Comparison of ENCODE assay signal across 19 mouse cellular contexts in genomic region chr17:45542705-45543104, GRCm38 (mm10). TPM values are rescaled to one million over a fixed set of nuclear protein-coding genes. Genes with fewer than 3 reads are reported as not detected.
DNase-seq lines count a peak whose midpoint lies in the region; ATAC-seq and TF ChIP-seq lines count a peak whose summit lies in the region.
"Had no signal": no experiment of that assay in that cellular context is flagged by ENCODE, and none has a peak within 500 bp of the region (broad histone marks: within the 10 kb centered on the region; RNA-seq: fewer than 3 reads in every experiment).

No protein-coding gene starts in this region.

- H3K9ac ChIP-seq in heart, embryonic 11.5 days (ENCODE audit: low read depth, low read length): no peak overlapping the region
- H3K9ac ChIP-seq: embryonic facial prominence, embryonic 13.5 days; forebrain, embryonic 12.5 days; heart, embryonic 12.5 days; hindbrain, embryonic 15.5 days had no signal

- peaks cover 20% of the 10 kb centered on the region for H3K4me1 ChIP-seq in heart, embryonic 11.5 days (ENCODE audit: control insufficient read depth, insufficient read depth, low read length)
- peaks cover 11% of the 10 kb centered on the region for H3K4me1 ChIP-seq in cortical plate, adult 2 months (ENCODE audit: control insufficient read depth, insufficient read depth, low read length)

- no peak overlapping the region for H3K27ac ChIP-seq in heart, embryonic 11.5 days (ENCODE audit: low read depth, low read length)
- peak overlapping the region; percentile 32; the same call in 1 of the 2 replicates for H3K27ac ChIP-seq in cortical plate, adult 2 months (ENCODE audit: insufficient read depth, low read length)
- H3K27ac ChIP-seq: embryonic facial prominence, embryonic 13.5 days; forebrain, embryonic 12.5 days; heart, adult 2 months; hindbrain, embryonic 15.5 days had no signal

- no peak overlapping the region for H3K4me3 ChIP-seq in heart, embryonic 11.5 days (ENCODE audit: low read depth, low read length)
- no peak overlapping the region for H3K4me3 ChIP-seq in cortical plate, adult 2 months (ENCODE audit: insufficient read depth, low read length)
- H3K4me3 ChIP-seq: embryonic facial prominence, embryonic 13.5 days; forebrain, embryonic 12.5 days; heart, adult 2 months; heart, embryonic 12.5 days; hindbrain, embryonic 15.5 days had no signal

- WGBS in heart, embryonic 11.5 days (ENCODE audit: insufficient replicate concordance): 74% methylated on average over 2 of the region's 2 CpGs

- no peak overlapping the region for H3K4me2 ChIP-seq in heart, embryonic 11.5 days
- H3K4me2 ChIP-seq: embryonic facial prominence, embryonic 13.5 days; forebrain, embryonic 12.5 days; heart, embryonic 12.5 days; hindbrain, embryonic 15.5 days had no signal

- DNase-seq in heart, adult 11 months: peak; percentile 74
- peak; percentile 76 for DNase-seq in cerebellum, adult 9-10 months
- DNase-seq in cerebellum, postnatal 10 days: peak; percentile 86 to 91
- no peak for DNase-seq in natural killer cell, adult 2 months (ENCODE audit: low spot score in 2 of 2)
- DNase-seq in kidney, postnatal 4 days: no peak
- DNase-seq: adrenal gland, postnatal 10 days; gastrocnemius, postnatal 10 days; heart, adult 2 months; heart, postnatal 36 days; kidney, adult 2 months had no signal

- no peak for TF ChIP-seq CTCF in cortical plate, adult 2 months (IDR thresholded peaks at IDR 0.05; ENCODE audit: extremely low read depth, insufficient read depth, low read length)

- H3K9me3 ChIP-seq in heart, embryonic 11.5 days (replicated peaks; ENCODE audit: control insufficient read depth, low read length): no peaks in the 10 kb centered on the region
- H3K9me3 ChIP-seq: embryonic facial prominence, embryonic 13.5 days; forebrain, embryonic 12.5 days; hindbrain, embryonic 15.5 days had no signal

- H3K36me3 ChIP-seq in heart, embryonic 11.5 days (ENCODE audit: control insufficient read depth, insufficient read depth, low read length): no peaks in the 10 kb centered on the region
- H3K36me3 ChIP-seq: G1E; heart, embryonic 12.5 days had no signal

- TF ChIP-seq POLR2A in cortical plate, adult 2 months (IDR thresholded peaks at IDR 0.05; ENCODE audit: extremely low read depth, insufficient read depth, low read length): no peak

- peaks cover 97% of the 10 kb centered on the region for H3K27me3 ChIP-seq in heart, embryonic 11.5 days (ENCODE audit: control insufficient read depth, insufficient read depth, low read length)

- no peak for ATAC-seq in heart, embryonic 11.5 days (replicated peaks; ENCODE audit: insufficient number of reproducible peaks, low FRiP score, low TSS enrichment)
- ATAC-seq: forebrain, embryonic 16.5 days; intestine, embryonic 16.5 days had no signal

RNA-seq across cellular contexts. Expression of gene Tmem151b, which starts 6.8 kb away (rescaled TPM):
- polyA plus RNA-seq in heart, embryonic 11.5 days (2014; fragmentation: Nextera tagmentation; extraction: Ambion mirVana): 1.00 and 1.0 TPM in 2 replicates
- polyA plus RNA-seq in cortical plate, adult 2 months (2012; rRNA removed): 85.7 and 94.1 TPM in 2 replicates
- polyA plus RNA-seq: G1E had no signal

RNA-seq across cellular contexts. Expression of gene Nfkbie, which starts 12.8 kb away (rescaled TPM):
- polyA plus RNA-seq in heart, embryonic 11.5 days (2014; fragmentation: Nextera tagmentation; extraction: Ambion mirVana): 2.4 TPM in 2 replicates
- 2.1 and 2.3 TPM in 2 replicates for polyA plus RNA-seq in cortical plate, adult 2 months (2012; rRNA removed)

RNA-seq across cellular contexts. Expression of gene Tcte1, which starts 19.5 kb away (rescaled TPM):
- 0.13 and 0.23 TPM in 2 replicates for polyA plus RNA-seq in heart, embryonic 11.5 days (2014; fragmentation: Nextera tagmentation; extraction: Ambion mirVana)
- 3.4 and 3.7 TPM in 2 replicates for polyA plus RNA-seq in cortical plate, adult 2 months (2012; rRNA removed)
- polyA plus RNA-seq: G1E had no signal

RNA-seq across cellular contexts. Expression of gene Slc35b2, which starts 21.0 kb away (rescaled TPM):
- polyA plus RNA-seq in heart, embryonic 11.5 days (2014; fragmentation: Nextera tagmentation; extraction: Ambion mirVana): 87.2 and 91.0 TPM in 2 replicates
- 52.4 and 52.6 TPM in 2 replicates for polyA plus RNA-seq in cortical plate, adult 2 months (2012; rRNA removed)

RNA-seq across cellular contexts. Expression of gene Hsp90ab1, which starts 30.4 kb away (rescaled TPM):
- polyA plus RNA-seq in heart, embryonic 11.5 days (2014; fragmentation: Nextera tagmentation; extraction: Ambion mirVana): 1,458 and 1,495 TPM in 2 replicates
- 980 and 997 TPM in 2 replicates for polyA plus RNA-seq in cortical plate, adult 2 months (2012; rRNA removed)

Comparison
In these comparisons a context has a peak if more than half of its experiments do, and no peak if none do; other contexts are left out.
1. DNase-seq: peak in heart, adult 11 months (single experiment), cerebellum, adult 9-10 months (single experiment) and cerebellum, postnatal 10 days (2 of 2); none in natural killer cell, adult 2 months (0 of 2) and kidney, postnatal 4 days (0 of 2).
2. RNA of gene Tmem151b, which starts 6.8 kb away (polyA plus RNA-seq): 85.7 to 94.1 TPM in cortical plate, adult 2 months; 1.00 to 1.0 TPM in heart, embryonic 11.5 days; every median in the first group is over 10 times any median in the second.